Mouse (Mus musculus) heart, embryonic 13.5 days (tissue): ENCODE data around the gene Htr1f. TPM values are rescaled to one million over a fixed set of nuclear protein-coding genes. Genes with fewer than 3 reads are reported as not detected.

ENCODE experiments used
- ATAC-seq: fragments of 200-750 bp; cut with Nextera tagmentation; 2 replicates; pipeline ENCODE4 v1.8.0; 2017; ENCODE audit warnings: moderate TSS enrichment; ENCODE audit not compliant: insufficient number of reproducible peaks, low FRiP score, low TSS enrichment; ENCODE audit errors: extremely low read depth
- H3K27ac ChIP-seq: fragments of 300-500 bp; sonication (generic); replicated peaks from 2 replicates; pipeline ENCODE4 v1.5.1; 2015; ENCODE audit warnings: moderate library complexity, mild to moderate bottlenecking, inconsistent platforms
- H3K27me3 ChIP-seq: fragments of 300-500 bp; sonication (generic); replicated peaks from 2 replicates; pipeline ENCODE4 v1.6.1; 2015; ENCODE audit warnings: mild to moderate bottlenecking, inconsistent platforms
- H3K36me3 ChIP-seq: fragments of 300-500 bp; sonication (generic); 2 replicates; pipeline ENCODE4 v1.6.1; 2015; ENCODE audit warnings: mild to moderate bottlenecking, inconsistent platforms
- H3K4me1 ChIP-seq: fragments of 300-500 bp; sonication (generic); 2 replicates; pipeline ENCODE4 v1.6.1; 2015; ENCODE audit warnings: inconsistent platforms
- H3K4me2 ChIP-seq: fragments of 300-500 bp; sonication (generic); 2 replicates; pipeline ENCODE4 v1.6.1; 2015; ENCODE audit warnings: inconsistent platforms, mild to moderate bottlenecking, moderate library complexity
- H3K4me3 ChIP-seq: fragments of 300-500 bp; sonication (generic); 2 replicates; pipeline ENCODE4 v1.5.1; 2015; ENCODE audit warnings: moderate library complexity, mild to moderate bottlenecking, inconsistent platforms
- H3K9ac ChIP-seq: fragments of 300-500 bp; sonication (generic); 2 replicates; pipeline ENCODE4 v1.6.1; 2015; ENCODE audit warnings: inconsistent platforms, mild to moderate bottlenecking, moderate library complexity
- H3K9me3 ChIP-seq: fragments of 300-500 bp; sonication (generic); 2 replicates; pipeline ENCODE4 v1.6.1; 2016; ENCODE audit warnings: inconsistent platforms
- WGBS: fragments of 180-500 bp; shearing (Covaris S2); methylation state at CpG from one replicate; pipeline ENCODE4 v1.1.7; 2015; ENCODE audit warnings: mixed read lengths; 5-methylcytosine and 5-hydroxymethylcytosine counted together
- polyA plus RNA-seq: library from polyadenylated mRNA; unstranded; fragments of >200 nt; fragmentation: Nextera tagmentation; extraction: Ambion mirVana; gene quantifications from 2 replicates; pipeline ENCODE4 v1.2.1, GENCODE M21; 2015

Gene Htr1f
- polyA plus RNA-seq, 1 experiment from 2014 or later = 0.05 TPM

DNA sequence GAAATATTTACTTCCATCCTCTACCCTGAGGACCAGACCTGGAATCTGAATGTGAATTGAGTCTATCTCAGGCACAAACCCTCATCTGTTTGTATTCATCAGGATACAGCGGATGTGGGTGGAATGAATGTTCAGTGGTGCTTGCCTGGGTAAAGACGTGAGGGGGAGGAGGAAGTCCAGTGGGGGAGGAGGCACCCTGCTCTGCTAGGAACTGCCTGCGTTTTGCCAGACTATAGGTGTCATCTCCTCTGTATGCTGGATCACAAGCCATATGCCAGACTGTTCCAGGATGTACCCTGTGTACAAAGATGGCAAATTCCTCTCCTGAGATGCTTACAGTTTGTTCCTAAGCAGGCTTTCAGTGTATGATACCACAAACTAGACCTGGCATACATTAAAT lies 83.3 kb downstream of the Htr1f start:
- no peak overlapping the region for H3K4me3 ChIP-seq
- peaks cover 3% of the 10 kb centered on the region; the same call in 1 of the 2 replicates for H3K9me3 ChIP-seq
- H3K4me1 ChIP-seq = no peaks in the 10 kb centered on the region
- H3K4me2 ChIP-seq = no peak overlapping the region
- WGBS = 65% methylated on average over 3 of the region's 3 CpGs
- H3K27me3 ChIP-seq = no peaks in the 10 kb centered on the region
- H3K36me3 ChIP-seq = no peaks in the 10 kb centered on the region
- no peak for ATAC-seq
- H3K9ac ChIP-seq = no peak overlapping the region
- H3K27ac ChIP-seq = no peak overlapping the region

DNA sequence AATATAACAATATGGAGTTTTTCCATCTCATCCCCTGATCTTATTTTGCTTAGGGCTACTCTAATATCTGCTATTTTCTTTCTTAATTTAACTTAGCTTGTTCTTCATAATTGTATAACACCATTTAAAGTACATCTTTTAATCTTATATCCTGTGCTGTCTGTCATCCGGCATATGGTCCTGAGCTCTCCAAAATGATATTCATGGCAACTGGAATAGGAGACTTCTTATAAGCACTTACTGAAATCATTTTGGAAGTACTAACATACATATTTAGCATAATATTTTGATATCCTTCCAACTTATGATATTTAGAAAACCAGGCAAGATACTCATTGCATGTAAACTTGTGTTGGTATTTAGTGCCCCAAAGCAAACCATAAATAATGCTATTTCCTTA lies 86.9 kb downstream of the Htr1f start:
- no peak overlapping the region for H3K4me2 ChIP-seq
- H3K9me3 ChIP-seq = peaks cover 3% of the 10 kb centered on the region; the same call in 1 of the 2 replicates
- WGBS = 83% methylated on average over 1 of the region's 1 CpGs
- no peak for ATAC-seq
- H3K36me3 ChIP-seq = no peaks in the 10 kb centered on the region
- no peak overlapping the region for H3K27ac ChIP-seq
- H3K9ac ChIP-seq = no peak overlapping the region
- no peaks in the 10 kb centered on the region for H3K27me3 ChIP-seq
- no peak overlapping the region for H3K4me3 ChIP-seq
- no peaks in the 10 kb centered on the region for H3K4me1 ChIP-seq

DNA sequence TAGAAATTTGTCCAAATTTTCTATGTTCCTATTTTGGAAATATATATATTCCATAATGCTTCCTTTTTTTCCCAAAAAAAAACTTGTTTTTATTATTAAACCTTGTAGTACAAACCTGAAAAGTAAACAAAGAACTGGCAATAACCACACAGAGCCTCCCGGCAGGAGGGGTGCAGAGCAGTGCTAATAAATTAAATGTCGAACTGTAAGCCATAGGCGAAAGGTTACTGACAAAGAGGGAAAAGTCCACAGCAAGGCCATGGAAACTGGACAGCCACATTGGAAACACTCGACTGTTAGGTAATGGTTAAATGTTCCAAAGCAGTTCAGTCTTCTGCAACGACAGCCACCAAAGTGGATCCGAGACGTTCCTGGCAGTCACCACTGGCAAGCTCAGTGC lies 87.5 kb downstream of the Htr1f start:
- no peaks in the 10 kb centered on the region for H3K27me3 ChIP-seq
- no peak overlapping the region for H3K9ac ChIP-seq
- H3K36me3 ChIP-seq = no peaks in the 10 kb centered on the region
- no peaks in the 10 kb centered on the region for H3K4me1 ChIP-seq
- ATAC-seq = no peak
- H3K4me2 ChIP-seq = no peak overlapping the region
- H3K27ac ChIP-seq = no peak overlapping the region
- H3K4me3 ChIP-seq = no peak overlapping the region
- H3K9me3 ChIP-seq = peaks cover 3% of the 10 kb centered on the region; the same call in 1 of the 2 replicates
- WGBS = 76% methylated on average over 7 of the region's 7 CpGs

DNA sequence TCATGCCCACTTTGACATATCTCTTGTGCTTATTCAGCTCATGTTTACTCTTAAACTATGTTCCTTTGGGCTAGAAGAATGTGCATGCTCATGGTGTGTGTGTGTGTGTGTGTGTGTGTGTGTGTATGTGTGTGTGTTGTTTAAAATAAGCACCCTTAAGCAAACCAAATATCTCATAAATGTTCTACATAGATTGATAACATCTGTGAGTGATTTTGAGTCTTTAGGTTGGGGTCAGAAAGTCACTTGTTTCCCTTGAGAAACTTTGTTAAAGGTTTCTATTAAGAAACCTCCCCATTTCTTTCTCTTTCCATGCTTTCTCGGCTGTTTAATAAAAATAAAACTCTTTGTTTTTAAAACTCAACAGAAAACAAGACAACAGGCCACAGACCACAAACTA lies 88.1 kb downstream of the Htr1f start:
- Histone ChIP-seq H3K4me2 (no peak overlapping the region), H3K9me3 (no peaks in the 10 kb centered on the region), H3K27ac (no peak overlapping the region), H3K36me3 (no peaks in the 10 kb centered on the region), H3K4me3 (no peak overlapping the region), H3K27me3 (no peaks in the 10 kb centered on the region), H3K9ac (no peak overlapping the region), H3K4me1 (no peaks in the 10 kb centered on the region)
- WGBS = 70% methylated on average over 1 of the region's 1 CpGs
- ATAC-seq = no peak

DNA sequence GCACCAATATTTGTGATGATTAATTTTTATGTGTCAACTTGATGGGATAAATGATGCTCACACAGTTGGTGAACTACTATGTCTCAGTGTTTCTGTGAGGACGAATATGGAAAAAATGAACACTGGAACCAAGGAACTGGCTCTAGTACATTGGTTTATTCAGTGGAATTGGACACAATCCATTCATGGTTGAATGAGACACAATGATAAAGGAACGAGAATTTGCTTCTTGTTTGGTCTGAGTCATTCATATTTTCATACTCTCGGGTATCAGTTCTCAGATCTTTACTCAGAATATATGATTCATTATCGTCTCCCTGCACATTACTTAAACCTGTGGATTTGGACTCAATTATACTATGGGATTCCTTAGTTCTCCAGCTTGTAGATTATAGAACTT lies 90.4 kb downstream of the Htr1f start:
- no peaks in the 10 kb centered on the region for H3K36me3 ChIP-seq
- H3K9ac ChIP-seq = no peak overlapping the region
- H3K4me2 ChIP-seq = no peak overlapping the region
- no peaks in the 10 kb centered on the region for H3K9me3 ChIP-seq
- H3K27ac ChIP-seq = no peak overlapping the region
- ATAC-seq = no peak
- no peaks in the 10 kb centered on the region for H3K27me3 ChIP-seq
- no peak overlapping the region for H3K4me3 ChIP-seq
- WGBS = 73% methylated on average over 4 of the region's 4 CpGs
- no peaks in the 10 kb centered on the region for H3K4me1 ChIP-seq

DNA sequence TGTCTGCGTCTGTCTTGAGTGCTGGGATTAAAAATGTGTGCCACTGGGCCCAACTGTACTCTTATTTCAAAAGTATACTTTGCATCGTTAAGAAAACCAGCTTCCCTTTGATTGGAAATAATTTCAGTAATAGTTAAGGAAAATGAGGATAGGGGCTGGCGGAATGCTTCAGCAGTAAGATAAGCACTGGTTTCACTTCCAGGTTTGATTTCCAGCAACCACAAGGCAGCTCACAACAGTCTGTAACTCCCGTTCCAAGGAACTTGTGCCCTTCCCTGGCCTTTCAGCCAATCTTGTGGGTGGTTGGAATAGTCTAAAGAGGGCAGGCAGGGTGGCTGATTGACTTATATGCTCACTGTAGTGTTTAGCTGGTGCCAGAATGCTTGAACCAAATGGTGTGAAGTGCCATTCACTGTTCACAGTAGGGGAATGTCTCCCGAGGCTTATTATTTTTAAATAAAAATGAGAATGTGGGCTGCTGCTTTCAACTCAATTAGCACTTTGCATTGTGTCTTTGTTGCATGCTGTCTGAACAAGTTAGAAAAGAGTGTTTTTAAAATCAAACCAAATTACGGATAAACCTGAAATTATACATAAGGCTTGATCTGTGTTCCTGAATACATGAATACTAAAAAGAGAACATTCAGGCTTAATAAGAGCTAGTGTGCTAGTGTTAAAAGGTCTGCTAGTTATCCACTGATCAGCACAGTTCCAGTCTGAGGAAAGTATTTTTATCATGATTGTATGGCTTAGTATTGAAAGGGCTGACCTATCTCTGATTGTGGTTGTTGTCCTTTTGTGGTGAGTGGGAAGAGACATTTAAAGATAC lies 103.4 kb downstream of the Htr1f start:
- no peaks in the 10 kb centered on the region for H3K27me3 ChIP-seq
- no peak for ATAC-seq
- H3K9me3 ChIP-seq = no peaks in the 10 kb centered on the region
- H3K27ac ChIP-seq = no peak overlapping the region
- no peaks in the 10 kb centered on the region for H3K36me3 ChIP-seq
- H3K4me2 ChIP-seq = no peak overlapping the region
- H3K4me1 ChIP-seq = no peaks in the 10 kb centered on the region
- H3K9ac ChIP-seq = no peak overlapping the region
- WGBS = 60% methylated on average over 6 of the region's 6 CpGs
- no peak overlapping the region for H3K4me3 ChIP-seq

DNA sequence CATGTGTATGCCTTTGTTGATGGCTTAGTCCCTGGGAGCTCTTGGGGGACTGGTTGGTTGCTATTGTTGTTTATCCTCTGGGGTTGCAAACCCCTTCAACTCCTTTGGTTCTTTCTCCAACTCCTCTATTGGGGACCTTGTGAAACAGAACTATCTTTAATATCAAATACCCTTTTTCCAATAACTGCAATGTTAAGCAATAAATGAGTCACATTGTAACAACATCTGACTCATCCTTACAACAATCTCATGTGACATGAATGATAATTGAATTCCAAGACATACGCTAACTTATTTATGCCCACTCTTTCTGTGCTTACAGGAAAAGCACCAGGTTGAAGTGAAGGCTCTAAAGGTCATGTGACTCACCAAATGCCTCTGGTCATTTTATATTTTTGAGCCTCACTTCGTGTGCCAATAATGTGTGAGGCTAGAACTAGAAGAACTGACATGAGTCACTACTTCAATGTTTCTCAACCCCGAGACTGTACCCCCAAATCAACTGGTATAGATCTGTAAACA lies 116.3 kb downstream of the Htr1f start:
- Histone ChIP-seq H3K4me3 (no peak overlapping the region), H3K36me3 (no peaks in the 10 kb centered on the region), H3K9ac (no peak overlapping the region), H3K27ac (no peak overlapping the region), H3K4me2 (no peak overlapping the region), H3K9me3 (no peaks in the 10 kb centered on the region), H3K27me3 (no peaks in the 10 kb centered on the region), H3K4me1 (no peaks in the 10 kb centered on the region)
- no peak for ATAC-seq
- 62% methylated on average over 3 of the region's 3 CpGs for WGBS

DNA sequence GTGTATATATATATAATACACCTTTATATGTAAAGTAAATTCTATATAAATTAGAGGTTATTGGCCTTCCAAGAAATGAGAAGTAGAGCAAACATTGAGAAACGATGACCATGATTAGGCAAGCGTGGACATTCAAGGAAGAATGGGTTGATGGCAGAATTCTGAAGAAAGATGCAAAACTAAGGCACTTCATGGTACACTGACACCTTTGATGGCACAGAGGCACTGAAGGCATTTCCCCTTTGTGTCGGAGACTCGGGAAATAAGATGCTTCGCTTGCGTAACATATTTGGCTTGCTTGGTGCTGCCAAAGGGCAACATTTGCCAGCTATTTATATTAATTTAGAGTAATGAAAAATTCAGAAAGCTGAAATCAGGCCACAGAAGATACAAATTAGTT lies 118.1 kb downstream of the Htr1f start:
- WGBS = 87% methylated on average over 6 of the region's 6 CpGs
- Histone ChIP-seq H3K9me3 (no peaks in the 10 kb centered on the region), H3K4me1 (no peaks in the 10 kb centered on the region), H3K4me3 (no peak overlapping the region), H3K27me3 (no peaks in the 10 kb centered on the region), H3K27ac (no peak overlapping the region), H3K36me3 (no peaks in the 10 kb centered on the region), H3K9ac (no peak overlapping the region), H3K4me2 (no peak overlapping the region)
- no peak for ATAC-seq

DNA sequence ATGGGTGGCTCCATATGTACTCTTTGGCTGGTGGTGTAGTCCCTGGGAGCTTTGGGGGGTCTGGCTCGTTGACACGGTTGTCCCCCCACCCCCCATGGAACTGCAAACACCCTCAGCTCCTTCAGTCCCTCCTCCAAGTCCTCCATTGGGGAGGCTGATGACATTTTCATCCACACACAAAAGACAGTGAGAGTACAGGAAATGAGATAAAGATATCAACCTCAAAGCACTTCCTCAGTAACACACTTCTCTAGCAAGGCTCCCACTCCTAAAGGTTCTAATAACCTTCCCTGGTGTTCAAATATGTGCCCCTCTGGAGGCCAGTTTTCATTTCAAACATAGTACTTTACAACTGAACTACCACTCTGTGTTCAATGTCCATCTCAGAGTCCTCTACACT lies 118.6 kb downstream of the Htr1f start:
- no peaks in the 10 kb centered on the region for H3K9me3 ChIP-seq
- 47% methylated on average over 2 of the region's 2 CpGs for whole genome bisulfite sequencing
- no peak overlapping the region for H3K9ac ChIP-seq
- H3K36me3 ChIP-seq = no peaks in the 10 kb centered on the region
- no peak for ATAC-seq
- no peaks in the 10 kb centered on the region for H3K4me1 ChIP-seq
- no peak overlapping the region for H3K4me2 ChIP-seq
- H3K27me3 ChIP-seq = no peaks in the 10 kb centered on the region
- H3K4me3 ChIP-seq = no peak overlapping the region
- no peak overlapping the region for H3K27ac ChIP-seq

DNA sequence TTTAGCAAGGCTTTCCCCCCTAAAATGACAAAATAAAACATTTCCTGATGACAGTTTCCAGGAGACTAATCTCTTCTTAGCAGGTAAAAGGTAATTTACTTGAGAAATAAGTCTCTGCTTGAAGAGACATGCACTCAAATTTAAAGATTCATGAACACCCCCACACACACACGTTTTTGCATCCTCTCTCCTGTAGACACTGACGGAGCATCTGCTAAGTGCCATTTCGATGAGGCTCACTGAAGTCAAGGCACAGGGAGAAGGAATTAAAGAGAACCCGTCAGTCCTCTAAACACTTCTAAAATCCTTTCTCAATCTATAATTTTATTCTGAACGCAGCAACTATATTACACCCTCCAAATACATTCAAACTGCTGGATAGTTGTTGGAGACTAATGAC lies 131.0 kb downstream of the Htr1f start:
- no peak for ATAC-seq
- H3K9me3 ChIP-seq = 0 out of 2 replicates have a peak, but pooled peaks cover 3% of the 10 kb centered on the region
- no peak overlapping the region for H3K27ac ChIP-seq
- H3K27me3 ChIP-seq = no peaks in the 10 kb centered on the region
- 75% methylated on average over 5 of the region's 5 CpGs for WGBS
- H3K4me1 ChIP-seq = no peaks in the 10 kb centered on the region
- no peaks in the 10 kb centered on the region for H3K36me3 ChIP-seq
- H3K9ac ChIP-seq = no peak overlapping the region
- no peak overlapping the region for H3K4me2 ChIP-seq
- no peak overlapping the region for H3K4me3 ChIP-seq

DNA sequence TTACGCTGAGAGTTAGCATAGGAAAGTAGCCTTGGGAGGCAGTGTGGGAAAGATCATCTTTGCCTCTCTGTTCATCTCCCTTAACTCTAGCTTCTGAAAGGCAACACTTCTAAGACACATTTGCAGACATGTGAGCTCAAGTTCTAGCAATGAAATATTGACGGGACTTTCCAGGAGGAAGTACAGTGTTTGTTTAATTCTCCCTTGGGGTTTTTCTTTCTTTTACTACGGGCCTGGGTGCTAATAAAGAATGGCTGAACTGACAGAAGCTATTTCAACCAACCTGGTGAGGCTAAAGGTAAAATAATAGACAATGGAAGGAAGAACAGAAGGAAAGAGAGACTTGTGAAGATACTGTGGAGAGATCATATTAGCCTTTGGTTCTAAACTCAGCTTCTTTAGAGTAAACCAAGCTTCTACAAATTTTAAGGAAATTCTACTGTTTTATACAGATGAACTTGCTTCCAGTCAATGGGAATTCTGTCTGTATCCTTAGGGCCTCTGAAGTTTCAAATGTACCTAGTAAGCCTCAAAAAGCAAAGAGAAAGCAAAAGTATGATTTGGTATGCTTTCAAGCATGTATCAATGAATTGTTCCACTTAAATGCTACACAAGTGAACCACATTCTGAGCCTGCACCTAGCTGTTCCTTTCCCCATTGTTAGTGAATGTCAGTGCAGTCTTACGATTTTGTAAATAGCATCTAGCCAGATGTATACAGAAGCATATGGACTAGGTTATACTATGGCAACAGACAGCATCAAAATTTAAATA lies 131.9 kb downstream of the Htr1f start:
- Histone ChIP-seq H3K4me3 (no peak overlapping the region), H3K27ac (no peak overlapping the region), H3K27me3 (no peaks in the 10 kb centered on the region), H3K4me1 (no peaks in the 10 kb centered on the region), H3K9ac (no peak overlapping the region), H3K9me3 (0 out of 2 replicates have a peak, but pooled peaks cover 3% of the 10 kb centered on the region), H3K36me3 (no peaks in the 10 kb centered on the region), H3K4me2 (no peak overlapping the region)
- 69% methylated on average over 4 of the region's 4 CpGs for WGBS
- no peak for ATAC-seq
